Mouse (Mus musculus) heart, embryonic 15.5 days (tissue): ENCODE measurements at regions not wholly inside any gene's neighbourhood (a gene's known extent, or its start where the extent isn't known, plus 50 kb on each side); places are given as distances from the start of the nearest gene placed in this dataset.

Experiments used
- ATAC-seq: fragments of 200-750 bp; cut with Nextera tagmentation; replicated peaks from 2 replicates; pipeline ENCODE4 v1.8.0; 2017; ENCODE audit warnings: low read depth, moderate TSS enrichment; ENCODE audit not compliant: insufficient number of reproducible peaks, insufficient read depth, low FRiP score
- H3K27ac ChIP-seq: fragments of 300-500 bp; sonication (generic); 2 replicates; pipeline ENCODE4 v1.5.1; 2015; ENCODE audit warnings: mild to moderate bottlenecking, inconsistent platforms
- H3K27me3 ChIP-seq: fragments of 300-500 bp; sonication (generic); 2 replicates; pipeline ENCODE4 v1.6.1; 2015; ENCODE audit warnings: inconsistent platforms
- H3K36me3 ChIP-seq: fragments of 300-500 bp; sonication (generic); 2 replicates; pipeline ENCODE4 v1.6.1; 2015; ENCODE audit warnings: mild to moderate bottlenecking, inconsistent platforms
- H3K4me1 ChIP-seq: fragments of 300-500 bp; sonication (generic); replicated peaks from 2 replicates; pipeline ENCODE4 v1.6.1; 2015; ENCODE audit warnings: inconsistent platforms
- H3K4me2 ChIP-seq: fragments of 300-500 bp; sonication (generic); 2 replicates; pipeline ENCODE4 v1.6.1; 2015; ENCODE audit warnings: inconsistent platforms, mild to moderate bottlenecking, moderate library complexity
- H3K4me3 ChIP-seq: fragments of 300-500 bp; sonication (generic); 2 replicates; pipeline ENCODE4 v1.5.1; 2015; ENCODE audit warnings: mild to moderate bottlenecking, inconsistent platforms
- H3K9ac ChIP-seq: fragments of 300-500 bp; sonication (generic); 2 replicates; pipeline ENCODE4 v1.6.1; 2015; ENCODE audit warnings: mild to moderate bottlenecking, inconsistent platforms
- H3K9me3 ChIP-seq: fragments of 300-500 bp; sonication (generic); replicated peaks from 2 replicates; pipeline ENCODE4 v1.6.1; 2016; ENCODE audit warnings: inconsistent platforms
- WGBS: fragments of 180-500 bp; shearing (Covaris S2); methylation state at CpG from one replicate; pipeline ENCODE4 v1.1.7; 2015; ENCODE audit warnings: mixed read lengths; 5-methylcytosine and 5-hydroxymethylcytosine counted together

DNA sequence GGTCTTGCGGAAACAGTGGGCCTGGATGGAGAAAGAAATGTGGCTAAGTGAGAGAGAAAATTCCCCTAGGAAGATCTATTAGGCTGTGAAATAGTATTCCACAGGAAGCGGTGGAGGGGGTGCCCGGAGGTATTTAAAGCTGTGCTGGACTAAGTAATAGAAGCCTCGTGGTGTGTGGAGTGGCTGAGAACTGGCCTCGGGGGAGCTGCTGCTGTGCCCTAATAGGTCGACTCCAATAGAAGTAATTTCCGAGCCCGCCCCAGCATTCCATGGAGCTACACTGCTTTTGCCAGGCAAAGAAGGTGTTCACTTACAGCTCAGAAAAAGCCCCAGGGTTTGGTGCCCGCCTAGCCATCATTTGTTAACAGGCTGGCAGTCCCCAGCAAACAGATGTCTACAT, 317.1 kb upstream of the Zmiz1 start:
- H3K27me3 ChIP-seq, result no peaks in the 10 kb centered on the region
- ATAC-seq, result no peak
- no peak overlapping the region for H3K27ac ChIP-seq
- no peak overlapping the region for H3K4me2 ChIP-seq
- no peak overlapping the region for H3K4me3 ChIP-seq
- H3K4me1 ChIP-seq, result peaks cover 11% of the 10 kb centered on the region
- H3K9me3 ChIP-seq, result no peaks in the 10 kb centered on the region
- H3K36me3 ChIP-seq, result no peaks in the 10 kb centered on the region
- 40% methylated on average over 9 of the region's 9 CpGs for WGBS
- H3K9ac ChIP-seq, result no peak overlapping the region

DNA sequence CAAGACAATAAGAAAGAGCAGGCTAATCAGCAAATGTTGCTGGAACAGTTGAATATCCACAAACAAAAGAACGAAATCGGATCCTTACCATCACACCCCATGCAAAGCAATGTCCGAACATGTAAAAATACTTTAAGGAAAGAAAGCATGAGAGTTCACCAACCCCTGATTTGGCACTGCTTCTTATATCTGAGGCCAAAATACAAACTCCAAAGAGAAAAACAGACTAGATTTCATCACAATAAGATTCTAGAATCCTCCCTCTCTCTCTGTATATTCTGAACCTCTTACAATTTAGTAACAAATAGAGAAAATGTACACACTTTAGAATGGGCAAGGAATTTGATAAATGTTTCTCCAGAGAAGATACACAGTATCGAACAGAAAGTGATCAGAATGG, 315.9 kb upstream of the Zmiz1 start:
- no peaks in the 10 kb centered on the region for H3K9me3 ChIP-seq
- H3K4me1 ChIP-seq, result peaks cover 8% of the 10 kb centered on the region
- H3K27me3 ChIP-seq, result no peaks in the 10 kb centered on the region
- no peak overlapping the region for H3K9ac ChIP-seq
- no peaks in the 10 kb centered on the region for H3K36me3 ChIP-seq
- no peak overlapping the region for H3K27ac ChIP-seq
- H3K4me3 ChIP-seq, result no peak overlapping the region
- 85% methylated on average over 4 of the region's 4 CpGs for WGBS
- no peak overlapping the region for H3K4me2 ChIP-seq
- ATAC-seq, result no peak

DNA sequence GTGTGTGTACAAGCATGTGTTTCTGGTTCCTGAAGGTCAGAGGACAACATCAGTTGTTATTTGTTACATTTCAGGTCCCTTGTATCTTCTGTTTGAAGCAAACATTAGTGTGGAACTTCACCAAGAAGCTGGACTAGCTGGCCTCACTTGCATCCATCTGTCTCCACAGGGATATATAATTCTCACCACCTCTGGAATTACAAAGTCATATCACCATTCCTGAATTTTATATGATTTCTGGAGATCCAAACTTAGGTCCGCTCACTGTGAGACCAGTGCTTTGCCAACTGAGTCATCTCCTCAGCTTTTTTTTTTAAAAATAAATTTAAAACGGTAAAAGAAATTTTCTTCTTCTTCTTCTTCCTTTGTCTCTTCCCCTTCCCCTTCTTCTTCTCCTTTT, 311.3 kb upstream of the Zmiz1 start:
- no peak for ATAC-seq
- no peak overlapping the region for H3K4me3 ChIP-seq
- H3K4me1 ChIP-seq, result peaks cover under 1% of the 10 kb centered on the region
- no peaks in the 10 kb centered on the region for H3K9me3 ChIP-seq
- WGBS, result 84% methylated on average over 2 of the region's 2 CpGs
- H3K27ac ChIP-seq, result no peak overlapping the region
- no peaks in the 10 kb centered on the region for H3K27me3 ChIP-seq
- H3K4me2 ChIP-seq, result no peak overlapping the region
- H3K9ac ChIP-seq, result no peak overlapping the region
- no peaks in the 10 kb centered on the region for H3K36me3 ChIP-seq

- Histone ChIP-seq H3K9me3 (no peaks in the 10 kb centered on the region), H3K4me3 (no peak overlapping the region), H3K27ac (no peak overlapping the region), H3K9ac (no peak overlapping the region), H3K4me1 (peaks cover 26% of the 10 kb centered on the region), H3K36me3 (no peaks in the 10 kb centered on the region), H3K4me2 (no peak overlapping the region), H3K27me3 (no peaks in the 10 kb centered on the region)
- WGBS, result 76% methylated on average over 1 of the region's 1 CpGs
- no peak for ATAC-seq
These were observed 308.0 kb upstream of the Zmiz1 start for GRCm38 (mm10) chr14:25150968-25151367.

GRCm38 (mm10) chr14:25151485-25151884, 307.5 kb upstream of the Zmiz1 start:
- Histone ChIP-seq H3K36me3 (no peaks in the 10 kb centered on the region), H3K4me1 (peaks cover 30% of the 10 kb centered on the region), H3K4me3 (no peak overlapping the region), H3K9ac (no peak overlapping the region), H3K4me2 (no peak overlapping the region), H3K9me3 (no peaks in the 10 kb centered on the region), H3K27ac (no peak overlapping the region), H3K27me3 (no peaks in the 10 kb centered on the region)
- no peak for ATAC-seq
- 78% methylated on average over 2 of the region's 2 CpGs for WGBS

- Histone ChIP-seq H3K4me3 (no peak overlapping the region), H3K27ac (0 out of 2 replicates have a peak overlapping the region, but pooled peaks have one; percentile 90), H3K4me2 (no peak overlapping the region), H3K36me3 (no peaks in the 10 kb centered on the region), H3K9me3 (no peaks in the 10 kb centered on the region), H3K27me3 (no peaks in the 10 kb centered on the region), H3K4me1 (peaks cover 43% of the 10 kb centered on the region), H3K9ac (no peak overlapping the region)
- WGBS, result 84% methylated on average over 4 of the region's 4 CpGs
- no peak for ATAC-seq
These were observed 305.4 kb upstream of the Zmiz1 start for GRCm38 (mm10) chr14:25153573-25153972.

- no peaks in the 10 kb centered on the region for H3K36me3 ChIP-seq
- H3K4me2 ChIP-seq, result no peak overlapping the region
- peak; percentile 32; the same call in 1 of the 2 replicates for ATAC-seq
- peak overlapping the region; percentile 90 for H3K27ac ChIP-seq
- H3K27me3 ChIP-seq, result no peaks in the 10 kb centered on the region
- H3K9ac ChIP-seq, result no peak overlapping the region
- no peak overlapping the region for H3K4me3 ChIP-seq
- no peaks in the 10 kb centered on the region for H3K9me3 ChIP-seq
- peaks cover 45% of the 10 kb centered on the region for H3K4me1 ChIP-seq
- 35% methylated on average over 8 of the region's 8 CpGs for WGBS
These were observed 304.8 kb upstream of the Zmiz1 start for GRCm38 (mm10) chr14:25154180-25154579.

- Histone ChIP-seq H3K9me3 (no peaks in the 10 kb centered on the region), H3K4me2 (no peak overlapping the region), H3K36me3 (no peaks in the 10 kb centered on the region), H3K27me3 (no peaks in the 10 kb centered on the region), H3K27ac (peak overlapping the region; percentile 90), H3K9ac (0 out of 2 replicates have a peak overlapping the region, but pooled peaks have one; percentile 2), H3K4me3 (no peak overlapping the region), H3K4me1 (peaks cover 45% of the 10 kb centered on the region)
- 46% methylated on average over 7 of the region's 7 CpGs for WGBS
- no peak for ATAC-seq
These were observed 303.8 kb upstream of the Zmiz1 start for GRCm38 (mm10) chr14:25155008-25155783.

DNA sequence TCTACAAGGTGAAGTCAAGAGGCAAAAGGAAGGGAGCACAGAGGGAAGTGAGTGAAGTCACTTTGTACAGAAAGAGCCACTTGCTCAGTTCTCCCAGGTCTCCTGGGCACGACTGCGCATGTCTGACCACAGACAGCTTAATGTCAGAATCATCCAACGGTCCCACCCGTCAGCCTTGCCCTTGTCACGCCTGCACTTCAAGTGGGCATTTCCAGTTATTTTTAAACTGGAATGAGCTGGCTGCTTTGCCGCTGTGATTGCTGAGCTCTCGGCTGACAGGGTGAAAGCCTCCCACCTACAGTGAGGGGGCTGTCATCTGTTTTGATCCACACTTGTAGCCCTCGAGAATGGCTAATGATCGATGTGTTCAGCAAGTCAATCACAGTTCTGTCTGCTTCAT, 302.8 kb upstream of the Zmiz1 start:
- H3K4me1 ChIP-seq, result peaks cover 45% of the 10 kb centered on the region
- H3K4me2 ChIP-seq, result peak overlapping the region; percentile 44
- H3K36me3 ChIP-seq, result no peaks in the 10 kb centered on the region
- 0 out of 2 replicates have a peak overlapping the region, but pooled peaks have one; percentile 25 for H3K9ac ChIP-seq
- 27% methylated on average over 9 of the region's 9 CpGs for WGBS
- H3K9me3 ChIP-seq, result no peaks in the 10 kb centered on the region
- H3K27ac ChIP-seq, result peak overlapping the region; percentile 90
- no peak overlapping the region for H3K4me3 ChIP-seq
- peak; percentile 82 for ATAC-seq
- H3K27me3 ChIP-seq, result no peaks in the 10 kb centered on the region

DNA sequence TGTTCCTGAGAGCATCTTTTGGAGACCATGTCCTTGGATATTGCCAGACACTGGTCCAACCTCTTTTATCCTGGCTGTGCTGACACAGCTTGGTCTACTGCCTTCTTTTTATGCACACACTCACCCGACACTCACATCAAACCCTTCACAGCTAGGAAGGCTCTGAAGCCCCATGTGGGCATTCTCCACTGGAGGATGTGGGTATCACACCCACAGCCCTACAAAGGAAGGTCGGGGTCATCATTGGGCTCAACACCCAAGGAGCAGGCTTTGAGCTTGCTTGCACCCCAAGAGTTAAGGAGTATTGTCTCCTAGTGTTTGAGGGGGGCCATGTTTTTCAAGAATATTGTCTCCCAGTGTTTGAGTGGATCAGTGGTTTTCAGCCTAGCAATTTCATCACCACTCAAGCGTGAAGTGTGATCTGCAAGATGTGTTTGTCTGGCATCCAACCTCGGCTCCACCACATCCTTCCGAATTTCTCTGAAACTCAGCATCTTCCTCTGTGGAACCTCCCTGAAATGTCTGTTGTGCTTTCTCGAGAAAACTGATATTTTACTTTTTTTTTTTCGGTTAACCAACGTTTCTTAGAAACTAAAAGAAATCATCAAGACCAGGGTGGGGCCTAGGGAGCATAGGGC, 297.2 kb upstream of the Zmiz1 start:
- H3K27me3 ChIP-seq, result no peaks in the 10 kb centered on the region
- no peak overlapping the region for H3K27ac ChIP-seq

GRCm38 (mm10) chr14:25166217-25166616, 292.8 kb upstream of the Zmiz1 start:
- Histone ChIP-seq H3K4me3 (no peak overlapping the region), H3K9ac (no peak overlapping the region), H3K4me1 (peaks cover 19% of the 10 kb centered on the region), H3K4me2 (no peak overlapping the region), H3K27ac (no peak overlapping the region), H3K9me3 (no peaks in the 10 kb centered on the region), H3K27me3 (no peaks in the 10 kb centered on the region), H3K36me3 (no peaks in the 10 kb centered on the region)
- WGBS, result 52% methylated on average over 1 of the region's 1 CpGs
- ATAC-seq, result no peak

More for the DNA sequence above, 297.2 kb upstream of the Zmiz1 start:
- Histone ChIP-seq H3K36me3 (no peaks in the 10 kb centered on the region), H3K4me1 (peaks cover 12% of the 10 kb centered on the region), H3K4me2 (no peak overlapping the region), H3K9me3 (no peaks in the 10 kb centered on the region), H3K9ac (no peak overlapping the region), H3K4me3 (no peak overlapping the region)
- 77% methylated on average over 8 of the region's 8 CpGs for WGBS
- ATAC-seq, result no peak

GRCm38 (mm10) chr14:25167604-25168003, 291.4 kb upstream of the Zmiz1 start:
- Histone ChIP-seq H3K9ac (no peak overlapping the region), H3K27me3 (no peaks in the 10 kb centered on the region), H3K4me3 (no peak overlapping the region), H3K36me3 (no peaks in the 10 kb centered on the region), H3K4me2 (no peak overlapping the region), H3K27ac (peak overlapping the region; percentile 76), H3K4me1 (peaks cover 19% of the 10 kb centered on the region), H3K9me3 (no peaks in the 10 kb centered on the region)
- no peak for ATAC-seq
- 27% methylated on average over 4 of the region's 4 CpGs for WGBS
